Mouse (Mus musculus) kidney, postnatal 4 days (tissue): ENCODE results near the gene Stx19.

Experiments used
- DNase-seq, 2 experiments: peaks; one replicate each; pipeline ENCODE4 v3.0.0; 2021; ENCODE audit warnings: mixed read lengths in 2 of 2

Gene Stx19

GRCm38 (mm10) chr16:62852464-62853252 lies 38.2 kb downstream of the Stx19 start:
- DNase-seq = no peak

GRCm38 (mm10) chr16:62853611-62854126 lies 39.2 kb downstream of the Stx19 start:
- no peak for DNase-seq

- peak; percentile 74 to 84 for DNase-seq
Observed at GRCm38 (mm10) chr16:62854191-62855068, 40.0 kb downstream of the Stx19 start, which contains the start of gene Pros1. Gene Pros1 (plus strand): TSS chr16:62854307.

GRCm38 (mm10) chr16:62855385-62855784 lies 40.9 kb downstream of the Stx19 start:
- DNase-seq = peak in 1 of 2 experiments; percentile 7

- DNase-seq = no peak
Observed at GRCm38 (mm10) chr16:62856273-62856672, 41.8 kb downstream of the Stx19 start.

GRCm38 (mm10) chr16:62857498-62857897 lies 43.0 kb downstream of the Stx19 start:
- no peak for DNase-seq

GRCm38 (mm10) chr16:62858018-62858417 lies 43.5 kb downstream of the Stx19 start:
- peak; percentile 8 to 13 for DNase-seq

GRCm38 (mm10) chr16:62860140-62860539 lies 45.7 kb downstream of the Stx19 start:
- no peak for DNase-seq

GRCm38 (mm10) chr16:62861455-62861854 lies 47.0 kb downstream of the Stx19 start:
- DNase-seq = no peak

GRCm38 (mm10) chr16:62872688-62873117 lies 58.2 kb downstream of the Stx19 start:
- peak; percentile 6 to 22 for DNase-seq

- no peak for DNase-seq
Observed at GRCm38 (mm10) chr16:62873180-62873579, 58.7 kb downstream of the Stx19 start.
